Mouse (Mus musculus): Measurements from ENCODE around the gene Hoxa4. TPM values are rescaled to one million over a fixed set of nuclear protein-coding genes. Genes with fewer than 3 reads are reported as not detected.

Gene Hoxa4
- polyA plus RNA-seq, 1 experiment from 2014 or later, result not detected

DNA sequence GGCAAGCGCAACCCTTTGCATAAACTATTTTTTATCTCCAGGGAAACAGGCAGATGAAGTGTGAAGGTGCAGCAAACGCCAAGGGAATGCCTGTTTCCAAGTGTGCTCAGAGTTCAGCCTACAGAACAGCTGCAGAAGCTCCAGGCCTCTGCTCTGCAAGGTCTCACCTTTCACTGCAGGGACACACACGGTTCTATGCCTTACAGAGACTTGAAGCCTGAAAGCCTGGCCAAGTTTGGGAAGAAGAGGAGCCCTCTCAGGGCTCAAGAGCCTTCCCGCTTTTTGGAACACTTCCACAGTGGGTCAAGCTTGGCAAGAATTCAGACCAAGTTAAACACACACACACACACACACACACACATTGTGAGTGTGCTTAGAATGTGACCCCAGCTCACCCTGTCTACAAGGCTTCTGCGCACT, 2.4 kb downstream of the Hoxa4 start:
- Histone ChIP-seq H3K4me1 (0 out of 2 replicates have a peak, but pooled peaks cover 3% of the 10 kb centered on the region), H3K4me2 (no peak overlapping the region), H3K9ac (no peak overlapping the region), H3K9me3 (no peaks in the 10 kb centered on the region), H3K36me3 (replicated peaks) (no peaks in the 10 kb centered on the region), H3K4me3 (no peak overlapping the region), H3K27ac (no peak overlapping the region), H3K27me3 (replicated peaks) (peaks cover 99% of the 10 kb centered on the region)
- 7% methylated on average over 5 of the region's 5 CpGs for WGBS
- ATAC-seq (replicated peaks), result no peak

DNA sequence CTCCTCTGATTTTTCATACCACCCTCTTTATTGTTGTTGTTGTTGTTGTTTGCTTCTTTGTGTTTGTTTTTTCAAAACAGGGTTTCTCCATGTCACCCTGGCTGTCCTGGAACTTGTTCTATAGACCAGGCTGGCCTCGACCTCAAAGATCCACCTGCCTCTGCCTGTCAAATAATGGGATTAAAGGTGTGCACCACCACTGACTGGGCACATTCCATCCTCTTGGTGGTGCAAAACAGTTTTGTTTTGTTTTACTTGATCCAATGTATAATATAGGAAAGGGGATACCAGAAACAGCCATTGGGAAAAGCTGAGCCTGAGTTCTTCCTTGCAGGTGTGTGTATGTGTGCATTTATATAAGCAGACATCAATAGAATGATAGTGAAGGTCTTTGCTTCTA, 5.1 kb downstream of the Hoxa4 start:
- Histone ChIP-seq H3K27ac (no peak overlapping the region), H3K9ac (no peak overlapping the region), H3K9me3 (no peaks in the 10 kb centered on the region), H3K36me3 (replicated peaks) (no peaks in the 10 kb centered on the region), H3K27me3 (replicated peaks) (peaks cover 100% of the 10 kb centered on the region), H3K4me3 (no peak overlapping the region), H3K4me1 (no peaks in the 10 kb centered on the region), H3K4me2 (no peak overlapping the region)
- no peak for ATAC-seq (replicated peaks)
- WGBS, result 9% methylated on average over 1 of the region's 1 CpGs

DNA sequence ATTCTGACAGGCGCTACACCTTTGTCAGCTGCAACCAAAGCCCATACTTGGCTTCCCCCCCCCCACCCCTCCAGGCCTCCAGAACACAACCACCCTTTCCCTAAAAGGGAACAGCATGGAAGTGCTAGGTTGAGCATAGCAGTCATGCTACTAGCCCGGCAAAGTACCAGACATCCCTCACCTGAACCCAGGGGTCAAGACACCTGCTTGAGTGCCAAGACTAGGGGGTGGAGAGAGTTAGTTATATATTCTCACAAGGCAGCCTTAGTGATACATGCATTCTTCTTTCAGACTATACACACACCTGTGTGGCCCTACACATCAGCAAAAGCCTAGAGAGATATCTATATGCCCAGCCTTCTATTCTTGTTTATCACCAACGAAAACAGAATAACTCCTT, 5.7 kb downstream of the Hoxa4 start:
- peaks cover 100% of the 10 kb centered on the region for H3K27me3 ChIP-seq (replicated peaks)
- H3K27ac ChIP-seq, result no peak overlapping the region
- no peak overlapping the region for H3K4me3 ChIP-seq
- no peak overlapping the region for H3K4me2 ChIP-seq
- no peaks in the 10 kb centered on the region for H3K36me3 ChIP-seq (replicated peaks)
- no peaks in the 10 kb centered on the region for H3K4me1 ChIP-seq
- no peak for ATAC-seq (replicated peaks)
- no peak overlapping the region for H3K9ac ChIP-seq
- WGBS, result 6% methylated on average over 3 of the region's 3 CpGs
- H3K9me3 ChIP-seq, result no peaks in the 10 kb centered on the region

DNA sequence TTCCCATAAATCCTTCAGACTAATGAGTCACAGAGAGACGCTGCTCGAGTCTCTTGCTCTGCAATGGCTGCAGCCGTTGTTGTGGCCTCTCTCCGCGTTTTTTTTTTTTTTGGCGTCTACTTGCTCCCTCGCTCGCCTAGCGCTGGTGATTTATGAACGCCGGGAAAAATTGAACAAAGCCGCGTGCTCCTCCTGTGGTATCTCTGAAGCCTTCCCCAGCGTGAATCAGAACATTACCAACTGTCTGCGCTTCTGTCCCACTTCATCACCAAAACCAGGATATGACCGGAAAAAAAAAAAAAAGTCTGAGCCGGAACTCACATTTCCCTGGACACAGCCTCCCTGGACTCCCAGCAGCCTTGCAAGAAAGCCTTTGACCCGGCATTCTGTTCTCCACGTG, 6.3 kb downstream of the Hoxa4 start:
- WGBS, result 2% methylated on average over 19 of the region's 19 CpGs
- Histone ChIP-seq H3K36me3 (replicated peaks) (no peaks in the 10 kb centered on the region), H3K4me1 (no peaks in the 10 kb centered on the region), H3K27ac (no peak overlapping the region), H3K9me3 (no peaks in the 10 kb centered on the region), H3K4me2 (no peak overlapping the region), H3K4me3 (no peak overlapping the region), H3K9ac (no peak overlapping the region), H3K27me3 (replicated peaks) (peaks cover 100% of the 10 kb centered on the region)
- ATAC-seq (replicated peaks), result no peak

DNA sequence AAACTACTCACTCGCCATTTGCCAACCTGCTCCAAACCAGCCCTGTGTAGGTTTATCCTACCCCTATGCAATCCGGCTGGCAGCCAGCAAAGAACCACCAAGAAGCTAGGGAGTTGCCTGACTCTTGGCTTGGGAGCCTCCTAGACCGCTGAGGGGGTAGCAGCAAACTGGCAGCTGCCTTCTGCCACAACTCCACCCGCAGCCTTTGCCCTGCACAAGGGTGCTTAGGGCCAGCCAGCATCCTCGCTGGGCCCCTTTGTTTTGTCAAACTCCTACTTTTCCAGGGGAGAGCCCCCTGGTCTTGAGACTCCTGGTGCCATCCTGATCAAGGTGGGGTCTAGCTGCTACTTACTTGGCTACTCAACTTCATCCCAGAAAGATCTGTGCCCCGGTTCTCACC, 6.9 kb downstream of the Hoxa4 start:
- Histone ChIP-seq H3K27ac (no peak overlapping the region), H3K9ac (no peak overlapping the region), H3K9me3 (no peaks in the 10 kb centered on the region), H3K27me3 (replicated peaks) (peaks cover 100% of the 10 kb centered on the region), H3K4me1 (no peaks in the 10 kb centered on the region), H3K36me3 (replicated peaks) (no peaks in the 10 kb centered on the region), H3K4me3 (no peak overlapping the region), H3K4me2 (no peak overlapping the region)
- WGBS, result 2% methylated on average over 6 of the region's 6 CpGs
- no peak for ATAC-seq (replicated peaks)

DNA sequence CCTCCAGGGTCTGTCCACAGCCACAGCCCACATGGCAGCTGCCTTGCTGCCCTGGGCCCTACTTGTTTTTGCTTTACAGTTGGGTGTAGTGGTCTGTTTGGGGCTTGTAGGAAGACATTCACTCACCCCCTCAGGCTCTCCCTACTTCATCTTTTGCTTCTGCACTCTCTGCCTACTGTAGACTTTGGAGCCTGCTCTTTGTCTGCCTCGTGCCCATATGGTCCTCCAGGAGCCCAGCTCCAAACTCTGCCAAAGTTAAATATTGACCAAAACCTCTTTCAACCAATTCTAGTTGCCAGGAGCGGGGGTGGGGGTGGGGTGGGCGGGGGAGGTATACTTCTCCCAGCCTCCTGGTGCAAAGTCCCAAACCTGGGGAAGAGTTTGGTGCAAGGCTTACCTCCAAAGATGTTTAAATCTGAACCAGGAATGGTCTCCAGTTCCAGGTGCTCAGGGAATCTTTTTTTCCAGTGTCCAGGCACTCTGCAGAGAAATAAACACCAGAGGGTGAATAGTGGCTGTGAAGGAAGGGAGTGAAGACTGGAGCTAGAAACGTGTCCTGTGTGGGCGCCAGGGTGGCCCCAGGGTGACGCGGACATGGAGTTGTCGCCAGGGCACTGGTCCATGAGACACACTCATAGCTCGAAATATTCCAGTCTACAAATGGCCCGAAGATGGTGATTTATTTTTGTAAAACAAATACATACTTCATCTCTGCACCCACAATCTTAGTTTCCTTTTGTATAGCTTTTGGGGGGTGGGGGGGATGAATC, 8.1 kb downstream of the Hoxa4 start:
- no peak overlapping the region for H3K4me2 ChIP-seq
- no peaks in the 10 kb centered on the region for H3K36me3 ChIP-seq (replicated peaks)
- H3K27ac ChIP-seq, result no peak overlapping the region
- peaks cover 100% of the 10 kb centered on the region for H3K27me3 ChIP-seq (replicated peaks)
- H3K4me3 ChIP-seq, result no peak overlapping the region
- WGBS, result 11% methylated on average over 10 of the region's 10 CpGs
- H3K4me1 ChIP-seq, result no peaks in the 10 kb centered on the region
- H3K9ac ChIP-seq, result no peak overlapping the region
- no peaks in the 10 kb centered on the region for H3K9me3 ChIP-seq
- ATAC-seq (replicated peaks), result no peak

DNA sequence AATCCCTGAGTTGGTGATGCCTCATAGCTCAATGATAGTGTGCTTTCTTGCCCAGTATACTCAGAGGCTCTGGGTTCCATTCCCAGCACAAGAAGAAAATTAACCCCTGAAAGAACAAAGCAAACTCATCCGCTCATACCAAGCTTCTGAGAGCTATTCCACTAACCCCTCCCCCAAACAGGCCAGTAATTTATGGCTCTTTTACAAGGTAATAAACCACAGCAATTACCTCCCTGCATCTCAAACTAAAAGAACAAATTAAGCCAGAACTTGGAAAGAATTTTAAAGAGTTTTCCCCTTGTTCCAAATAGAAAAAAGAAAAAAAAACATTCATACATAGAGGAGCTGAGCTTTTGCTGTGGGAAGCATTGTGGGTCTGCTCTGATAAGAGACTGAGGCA, 8.8 kb downstream of the Hoxa4 start:
- no peaks in the 10 kb centered on the region for H3K9me3 ChIP-seq
- H3K4me1 ChIP-seq, result no peaks in the 10 kb centered on the region
- H3K36me3 ChIP-seq (replicated peaks), result no peaks in the 10 kb centered on the region
- peaks cover 100% of the 10 kb centered on the region for H3K27me3 ChIP-seq (replicated peaks)
- no peak overlapping the region for H3K27ac ChIP-seq
- no peak overlapping the region for H3K9ac ChIP-seq
- no peak overlapping the region for H3K4me3 ChIP-seq
- no peak for ATAC-seq (replicated peaks)
- no peak overlapping the region for H3K4me2 ChIP-seq
- 0% methylated on average over 1 of the region's 1 CpGs for WGBS

DNA sequence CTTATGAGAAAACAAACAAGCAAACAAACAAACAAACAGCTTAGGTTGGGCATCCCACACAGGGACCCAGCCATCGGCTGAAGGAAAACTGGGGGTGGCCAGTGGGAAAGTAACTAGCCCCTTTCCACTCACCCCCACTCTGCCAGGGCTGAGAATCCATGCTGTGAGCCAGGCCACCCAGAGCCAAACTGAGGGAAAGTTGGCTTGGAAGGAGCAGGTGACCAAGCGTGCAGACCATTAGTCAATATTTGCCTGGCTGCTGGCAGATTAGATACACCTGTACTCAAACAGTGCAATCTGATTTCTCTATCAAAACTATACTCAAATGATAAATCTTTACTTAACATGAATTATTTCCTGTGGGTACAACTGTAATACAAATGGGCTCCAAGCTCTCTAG, 9.5 kb downstream of the Hoxa4 start:
- no peak overlapping the region for H3K4me3 ChIP-seq
- H3K36me3 ChIP-seq (replicated peaks), result no peaks in the 10 kb centered on the region
- H3K4me2 ChIP-seq, result no peak overlapping the region
- H3K4me1 ChIP-seq, result no peaks in the 10 kb centered on the region
- ATAC-seq (replicated peaks), result no peak
- H3K27ac ChIP-seq, result no peak overlapping the region
- H3K9me3 ChIP-seq, result no peaks in the 10 kb centered on the region
- H3K27me3 ChIP-seq (replicated peaks), result peaks cover 100% of the 10 kb centered on the region
- H3K9ac ChIP-seq, result no peak overlapping the region
- WGBS, result 21% methylated on average over 2 of the region's 2 CpGs

DNA sequence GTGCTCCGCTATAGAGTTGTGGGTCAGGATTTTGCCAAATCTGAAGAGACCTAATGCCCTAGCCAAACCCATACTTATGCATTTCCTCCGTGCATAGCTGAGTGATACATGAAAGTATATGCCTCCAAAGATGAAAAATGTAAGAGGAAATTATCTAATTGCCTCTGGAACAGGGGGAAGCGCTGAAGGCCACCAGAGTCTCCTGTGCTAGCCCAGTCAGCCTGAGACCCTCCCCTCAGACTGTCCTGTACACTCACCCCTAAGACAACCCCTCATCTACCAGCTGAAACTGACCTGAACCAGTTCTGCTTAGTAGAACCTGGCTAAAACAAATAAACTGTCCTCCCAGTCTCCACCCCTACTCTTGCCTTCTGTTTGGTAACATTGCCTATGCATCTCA, 10.8 kb downstream of the Hoxa4 start:
- no peak overlapping the region for H3K4me3 ChIP-seq
- H3K4me2 ChIP-seq, result no peak overlapping the region
- no peak overlapping the region for H3K27ac ChIP-seq
- WGBS, result 11% methylated on average over 3 of the region's 3 CpGs
- H3K36me3 ChIP-seq (replicated peaks), result no peaks in the 10 kb centered on the region
- no peaks in the 10 kb centered on the region for H3K9me3 ChIP-seq
- H3K9ac ChIP-seq, result no peak overlapping the region
- H3K4me1 ChIP-seq, result no peaks in the 10 kb centered on the region
- peaks cover 97% of the 10 kb centered on the region for H3K27me3 ChIP-seq (replicated peaks)
- no peak for ATAC-seq (replicated peaks)

DNA sequence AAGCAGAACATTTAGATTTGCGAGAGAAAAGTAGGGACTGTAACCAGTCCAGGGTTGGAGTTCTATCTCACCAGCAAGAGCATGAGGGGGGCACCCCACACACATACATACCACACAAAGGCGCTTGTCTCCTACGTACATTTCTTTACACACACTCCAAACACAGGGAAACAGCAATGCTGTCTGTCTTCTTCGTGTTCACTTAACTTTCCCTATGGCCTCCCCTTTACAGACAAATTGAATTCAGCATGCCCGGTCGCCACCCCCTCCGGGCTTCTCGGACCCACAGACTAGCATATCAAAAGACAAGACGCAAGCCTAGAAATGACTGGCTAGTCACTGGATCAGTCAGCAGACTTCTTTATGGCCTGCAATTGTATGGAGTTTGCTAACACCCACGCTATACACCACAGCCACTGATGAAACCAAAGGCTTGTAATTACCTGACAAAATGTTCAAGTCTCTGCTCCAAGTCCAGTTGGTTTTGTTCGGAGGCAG, 11.3 kb downstream of the Hoxa4 start:
- H3K9ac ChIP-seq, result no peak overlapping the region
- H3K27ac ChIP-seq, result no peak overlapping the region
- H3K9me3 ChIP-seq, result no peaks in the 10 kb centered on the region
- H3K4me1 ChIP-seq, result no peaks in the 10 kb centered on the region
- WGBS, result 3% methylated on average over 11 of the region's 11 CpGs
- no peak overlapping the region for H3K4me2 ChIP-seq
- peaks cover 95% of the 10 kb centered on the region for H3K27me3 ChIP-seq (replicated peaks)
- H3K36me3 ChIP-seq (replicated peaks), result no peaks in the 10 kb centered on the region
- no peak overlapping the region for H3K4me3 ChIP-seq
- no peak for ATAC-seq (replicated peaks)

DNA sequence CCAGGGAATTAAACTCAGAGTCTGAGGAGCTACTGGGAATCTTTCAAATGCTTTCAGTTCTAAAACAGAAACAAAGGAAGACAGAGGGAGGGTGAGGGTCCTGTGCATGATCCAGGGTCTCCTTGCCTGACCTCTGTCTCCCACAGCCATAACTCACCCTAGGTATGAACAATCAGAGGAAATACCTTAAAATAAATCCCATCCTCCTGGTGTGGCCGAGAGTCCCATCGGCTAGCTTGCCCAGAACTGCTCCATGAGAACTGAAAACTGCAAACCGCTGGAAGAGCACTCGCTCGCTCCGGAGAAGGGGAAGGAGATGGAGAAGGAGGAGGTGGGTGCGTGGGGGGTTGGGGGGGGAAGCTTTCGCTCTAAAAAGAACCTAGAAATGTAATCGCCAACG, 11.9 kb downstream of the Hoxa4 start:
- ATAC-seq (replicated peaks), result no peak
- Histone ChIP-seq H3K27me3 (replicated peaks) (peaks cover 95% of the 10 kb centered on the region), H3K4me2 (no peak overlapping the region), H3K36me3 (replicated peaks) (no peaks in the 10 kb centered on the region), H3K9ac (no peak overlapping the region), H3K27ac (no peak overlapping the region), H3K4me1 (no peaks in the 10 kb centered on the region), H3K4me3 (no peak overlapping the region), H3K9me3 (no peaks in the 10 kb centered on the region)
- 1% methylated on average over 10 of the region's 10 CpGs for whole genome bisulfite sequencing

DNA sequence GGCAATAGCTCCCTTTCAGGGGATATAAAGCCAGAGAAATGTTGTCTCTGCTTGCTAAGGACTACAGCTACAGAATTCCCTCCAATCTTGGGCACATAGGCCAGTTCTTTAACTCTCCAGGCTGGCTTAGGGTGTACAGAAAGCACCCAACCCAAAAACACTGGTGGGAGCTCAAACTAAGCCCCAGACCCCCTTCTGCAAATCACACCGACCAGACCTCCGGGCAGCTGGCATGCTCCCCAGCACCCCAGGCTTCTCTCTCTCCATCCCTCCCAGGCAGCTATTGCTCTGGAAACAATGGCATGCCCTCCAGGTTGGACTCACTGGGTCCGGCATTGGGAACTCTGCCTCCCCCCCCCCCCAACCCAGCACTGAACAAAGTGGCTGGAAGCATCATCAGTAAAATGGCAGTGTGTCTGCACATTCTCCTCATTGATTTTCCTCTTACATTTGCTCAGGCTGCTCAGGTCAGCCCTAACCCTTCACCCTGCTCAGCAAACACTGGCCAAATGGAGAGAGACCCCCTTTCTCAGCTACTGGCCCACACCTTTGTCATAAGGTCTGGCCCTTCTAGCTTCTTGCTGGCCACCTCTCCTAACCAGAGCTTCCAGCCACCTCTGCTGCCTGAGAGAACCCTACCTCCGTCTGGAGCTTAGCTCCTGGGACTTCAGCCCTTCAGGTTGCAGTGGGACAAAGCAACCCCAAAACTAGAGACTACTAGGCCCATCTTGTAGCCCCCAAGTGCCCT, 12.5 kb downstream of the Hoxa4 start:
- Histone ChIP-seq H3K9me3 (no peaks in the 10 kb centered on the region), H3K27ac (no peak overlapping the region), H3K4me2 (no peak overlapping the region), H3K4me1 (no peaks in the 10 kb centered on the region), H3K36me3 (replicated peaks) (no peaks in the 10 kb centered on the region), H3K4me3 (no peak overlapping the region), H3K27me3 (replicated peaks) (peaks cover 93% of the 10 kb centered on the region), H3K9ac (no peak overlapping the region)
- no peak for ATAC-seq (replicated peaks)
- 2% methylated on average over 4 of the region's 4 CpGs for WGBS

DNA sequence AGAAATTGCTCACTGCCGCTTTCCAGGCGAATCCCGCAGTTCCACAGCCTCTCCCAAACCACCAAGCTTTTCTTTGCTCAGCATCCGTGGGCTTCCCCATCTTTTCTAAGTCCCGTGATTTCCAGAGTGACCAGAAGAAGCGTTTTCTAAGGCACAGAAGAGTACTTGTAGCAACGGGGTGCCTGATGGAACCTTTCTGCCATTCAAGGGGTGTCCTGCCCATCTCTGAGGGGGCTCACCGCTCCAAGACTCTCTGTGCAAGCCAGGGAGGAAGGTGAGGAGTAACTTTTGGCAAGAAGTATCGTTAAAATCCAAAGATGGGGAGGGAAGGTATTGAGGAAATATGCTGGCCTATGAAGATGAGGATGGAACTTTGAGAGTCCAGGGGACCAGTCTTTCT, 13.7 kb downstream of the Hoxa4 start:
- Histone ChIP-seq H3K9ac (no peak overlapping the region), H3K27me3 (replicated peaks) (peaks cover 92% of the 10 kb centered on the region), H3K4me3 (no peak overlapping the region), H3K9me3 (no peaks in the 10 kb centered on the region), H3K4me2 (no peak overlapping the region), H3K4me1 (peaks cover under 1% of the 10 kb centered on the region; the same call in 1 of the 2 replicates), H3K27ac (no peak overlapping the region), H3K36me3 (replicated peaks) (no peaks in the 10 kb centered on the region)
- no peak for ATAC-seq (replicated peaks)
- whole genome bisulfite sequencing, result 2% methylated on average over 9 of the region's 9 CpGs

Data from midbrain, embryonic 15.5 days (tissue).